Mouse (Mus musculus) liver, embryonic 15.5 days (tissue): ENCODE data around the gene A330070K13Rik. TPM values are rescaled to one million over a fixed set of nuclear protein-coding genes. Genes with fewer than 3 reads are reported as not detected.

Experiments used
- ATAC-seq: fragments of 200-750 bp; cut with Nextera tagmentation; 2 replicates; pipeline ENCODE4 v1.8.0; 2017; ENCODE audit warnings: moderate number of reproducible peaks, mild to moderate bottlenecking, moderate library complexity; ENCODE audit not compliant: insufficient read depth
- H3K27ac ChIP-seq: fragments of 300-500 bp; sonication (generic); replicated peaks from 2 replicates; pipeline ENCODE4 v1.5.1; 2015; ENCODE audit warnings: mild to moderate bottlenecking, inconsistent platforms
- H3K27me3 ChIP-seq: fragments of 300-500 bp; sonication (generic); 2 replicates; pipeline ENCODE4 v1.6.1; 2015; ENCODE audit warnings: mild to moderate bottlenecking, inconsistent platforms
- H3K36me3 ChIP-seq: fragments of 300-500 bp; sonication (generic); replicated peaks from 2 replicates; pipeline ENCODE4 v1.6.1; 2015; ENCODE audit warnings: moderate library complexity, mild to moderate bottlenecking, inconsistent platforms
- H3K4me1 ChIP-seq: fragments of 300-500 bp; sonication (generic); replicated peaks from 2 replicates; pipeline ENCODE4 v1.6.1; 2015; ENCODE audit warnings: inconsistent platforms
- H3K4me2 ChIP-seq: fragments of 300-500 bp; sonication (generic); 2 replicates; pipeline ENCODE4 v1.6.1; 2015; ENCODE audit warnings: moderate library complexity, mild to moderate bottlenecking, inconsistent platforms
- H3K4me3 ChIP-seq: fragments of 300-500 bp; sonication (generic); replicated peaks from 2 replicates; pipeline ENCODE4 v1.5.1; 2015; ENCODE audit warnings: mild to moderate bottlenecking, inconsistent platforms
- H3K9ac ChIP-seq: fragments of 300-500 bp; sonication (generic); 2 replicates; pipeline ENCODE4 v1.6.1; 2015; ENCODE audit warnings: moderate library complexity, mild to moderate bottlenecking, inconsistent platforms
- H3K9me3 ChIP-seq: fragments of 300-500 bp; sonication (generic); replicated peaks from 2 replicates; pipeline ENCODE4 v1.6.1; 2016; ENCODE audit warnings: inconsistent platforms
- WGBS: fragments of 180-500 bp; shearing (Covaris S2); methylation state at CpG from one replicate; pipeline ENCODE4 v1.1.7; 2015; ENCODE audit warnings: mixed read lengths; ENCODE audit not compliant: insufficient replicate concordance; 5-methylcytosine and 5-hydroxymethylcytosine counted together
- polyA plus RNA-seq: library from polyadenylated mRNA; unstranded; fragments of >200 nt; fragmentation: Nextera tagmentation; extraction: Ambion mirVana; gene quantifications from 2 replicates; pipeline ENCODE4 v1.2.1, GENCODE M21; 2015

A330070K13Rik gene
- not detected in 2 replicates for polyA plus RNA-seq

- no peaks in the 10 kb centered on the region for H3K9me3 ChIP-seq
- H3K27me3 ChIP-seq: no peaks in the 10 kb centered on the region
- ATAC-seq: no peak
- no peaks in the 10 kb centered on the region for H3K36me3 ChIP-seq
- H3K27ac ChIP-seq: no peak within 1 kb of the TSS
- WGBS: 10% methylated on average over 13 of the region's 13 CpGs
- no peaks in the 10 kb centered on the region for H3K4me1 ChIP-seq
- no peak within 1 kb of the TSS for H3K4me3 ChIP-seq
- H3K9ac ChIP-seq: no peak within 1 kb of the TSS
- H3K4me2 ChIP-seq: no peak within 1 kb of the TSS
Observed at GRCm38 (mm10) chr5:130384222-130384912, at the start of gene A330070K13Rik. Gene A330070K13Rik, minus strand, starts transcription at chr5:130384631.

GRCm38 (mm10) chr5:130411516-130411915 is 27.1 kb upstream of the A330070K13Rik start:
- no peaks in the 10 kb centered on the region for H3K9me3 ChIP-seq
- no peak for ATAC-seq
- WGBS: 76% methylated on average over 17 of the region's 17 CpGs
- no peak overlapping the region for H3K27ac ChIP-seq
- no peaks in the 10 kb centered on the region for H3K36me3 ChIP-seq
- no peak overlapping the region for H3K9ac ChIP-seq
- H3K4me1 ChIP-seq: no peaks in the 10 kb centered on the region
- H3K4me3 ChIP-seq: no peak overlapping the region
- no peak overlapping the region for H3K4me2 ChIP-seq
- no peaks in the 10 kb centered on the region for H3K27me3 ChIP-seq

- Histone ChIP-seq H3K4me2 (no peak overlapping the region), H3K9ac (no peak overlapping the region), H3K9me3 (no peaks in the 10 kb centered on the region), H3K27ac (no peak overlapping the region), H3K4me3 (no peak overlapping the region), H3K27me3 (no peaks in the 10 kb centered on the region), H3K4me1 (no peaks in the 10 kb centered on the region), H3K36me3 (no peaks in the 10 kb centered on the region)
- ATAC-seq: no peak
- WGBS: 51% methylated on average over 6 of the region's 6 CpGs
Observed at GRCm38 (mm10) chr5:130409706-130410105, 25.3 kb upstream of the A330070K13Rik start.

- no peaks in the 10 kb centered on the region for H3K27me3 ChIP-seq
- no peak overlapping the region for H3K4me3 ChIP-seq
- WGBS: 42% methylated on average over 1 of the region's 1 CpGs
- no peak overlapping the region for H3K27ac ChIP-seq
- no peaks in the 10 kb centered on the region for H3K4me1 ChIP-seq
- no peak for ATAC-seq
- H3K4me2 ChIP-seq: no peak overlapping the region
- H3K9me3 ChIP-seq: 0 out of 2 replicates have a peak, but pooled peaks cover 2% of the 10 kb centered on the region
- no peaks in the 10 kb centered on the region for H3K36me3 ChIP-seq
- no peak overlapping the region for H3K9ac ChIP-seq
Observed at GRCm38 (mm10) chr5:130405201-130405600, 20.8 kb upstream of the A330070K13Rik start.

GRCm38 (mm10) chr5:130400136-130400917 is 15.9 kb upstream of the A330070K13Rik start:
- Histone ChIP-seq H3K36me3 (no peaks in the 10 kb centered on the region), H3K4me2 (no peak overlapping the region), H3K27ac (no peak overlapping the region), H3K27me3 (no peaks in the 10 kb centered on the region), H3K9me3 (0 out of 2 replicates have a peak, but pooled peaks cover 2% of the 10 kb centered on the region), H3K4me3 (no peak overlapping the region), H3K9ac (no peak overlapping the region), H3K4me1 (no peaks in the 10 kb centered on the region)
- 65% methylated on average over 8 of the region's 8 CpGs for WGBS
- ATAC-seq: no peak

- WGBS: 58% methylated on average over 6 of the region's 6 CpGs
- Histone ChIP-seq H3K27ac (no peak overlapping the region), H3K27me3 (no peaks in the 10 kb centered on the region), H3K36me3 (no peaks in the 10 kb centered on the region), H3K4me2 (no peak overlapping the region), H3K4me1 (no peaks in the 10 kb centered on the region), H3K9me3 (no peaks in the 10 kb centered on the region), H3K4me3 (no peak overlapping the region), H3K9ac (no peak overlapping the region)
- no peak for ATAC-seq
Observed at GRCm38 (mm10) chr5:130395142-130395541, 10.7 kb upstream of the A330070K13Rik start.

- Histone ChIP-seq H3K4me2 (no peak overlapping the region), H3K4me1 (no peaks in the 10 kb centered on the region), H3K9me3 (no peaks in the 10 kb centered on the region), H3K9ac (no peak overlapping the region), H3K27ac (no peak overlapping the region), H3K4me3 (no peak overlapping the region), H3K36me3 (no peaks in the 10 kb centered on the region), H3K27me3 (no peaks in the 10 kb centered on the region)
- 62% methylated on average over 8 of the region's 8 CpGs for WGBS
- no peak for ATAC-seq
Observed at GRCm38 (mm10) chr5:130394386-130394785, 10.0 kb upstream of the A330070K13Rik start.

- no peak overlapping the region for H3K4me3 ChIP-seq
- H3K4me1 ChIP-seq: no peaks in the 10 kb centered on the region
- H3K9ac ChIP-seq: no peak overlapping the region
- no peak overlapping the region for H3K27ac ChIP-seq
- H3K36me3 ChIP-seq: no peaks in the 10 kb centered on the region
- no peak for ATAC-seq
- no peak overlapping the region for H3K4me2 ChIP-seq
- no peaks in the 10 kb centered on the region for H3K9me3 ChIP-seq
- no peaks in the 10 kb centered on the region for H3K27me3 ChIP-seq
- WGBS: 51% methylated on average over 8 of the region's 8 CpGs
Observed at GRCm38 (mm10) chr5:130393618-130394355, 9.4 kb upstream of the A330070K13Rik start.

GRCm38 (mm10) chr5:130386418-130386817 is 2.0 kb upstream of the A330070K13Rik start:
- no peak overlapping the region for H3K9ac ChIP-seq
- no peak overlapping the region for H3K4me2 ChIP-seq
- no peaks in the 10 kb centered on the region for H3K27me3 ChIP-seq
- WGBS: 71% methylated on average over 7 of the region's 7 CpGs
- no peaks in the 10 kb centered on the region for H3K9me3 ChIP-seq
- no peak overlapping the region for H3K4me3 ChIP-seq
- H3K4me1 ChIP-seq: no peaks in the 10 kb centered on the region
- no peak overlapping the region for H3K27ac ChIP-seq
- no peaks in the 10 kb centered on the region for H3K36me3 ChIP-seq
- ATAC-seq: no peak

- no peak overlapping the region for H3K27ac ChIP-seq
- no peak for ATAC-seq
- H3K4me3 ChIP-seq: no peak overlapping the region
- no peak overlapping the region for H3K9ac ChIP-seq
- H3K27me3 ChIP-seq: no peaks in the 10 kb centered on the region
- H3K4me1 ChIP-seq: no peaks in the 10 kb centered on the region
- no peaks in the 10 kb centered on the region for H3K9me3 ChIP-seq
- no peak overlapping the region for H3K4me2 ChIP-seq
- H3K36me3 ChIP-seq: no peaks in the 10 kb centered on the region
- WGBS: 72% methylated on average over 3 of the region's 3 CpGs
Observed at GRCm38 (mm10) chr5:130375411-130375810, 9.0 kb downstream of the A330070K13Rik start.

GRCm38 (mm10) chr5:130369237-130369636 is 15.2 kb downstream of the A330070K13Rik start, which contains the start of gene Caln1:
Gene Caln1, plus strand, starts transcription at chr5:130369455.
- Histone ChIP-seq H3K9ac (no peak within 1 kb of the TSS), H3K36me3 (no peaks in the 10 kb centered on the region), H3K27ac (no peak within 1 kb of the TSS), H3K4me1 (no peaks in the 10 kb centered on the region), H3K9me3 (no peaks in the 10 kb centered on the region), H3K4me3 (no peak within 1 kb of the TSS), H3K27me3 (no peaks in the 10 kb centered on the region), H3K4me2 (no peak within 1 kb of the TSS)
- WGBS: 73% methylated on average over 11 of the region's 11 CpGs
- no peak for ATAC-seq
